Mouse (Mus musculus) heart, postnatal 0 days (tissue): ENCODE data around the gene Il5. TPM values are rescaled to one million over a fixed set of nuclear protein-coding genes. Genes with fewer than 3 reads are reported as not detected.
A peak's percentile ranks its signal among the peaks of the same experiment; 100 is the strongest.

Source experiments
- ATAC-seq: fragments of 200-750 bp; cut with Nextera tagmentation; 2 replicates; pipeline ENCODE4 v1.8.0; 2017; ENCODE audit warnings: low read depth, moderate number of reproducible peaks, moderate library complexity; ENCODE audit not compliant: insufficient read depth
- DNase-seq: peaks from one replicate; pipeline ENCODE4 v3.0.0-alpha.2; 2016; ENCODE audit warnings: low spot score
- H3K27ac ChIP-seq: fragments of 300-500 bp; sonication (generic); 2 replicates; pipeline ENCODE4 v1.5.1; 2014; ENCODE audit warnings: low read depth, mild to moderate bottlenecking
- H3K27me3 ChIP-seq: fragments of 300-500 bp; sonication (generic); 2 replicates; pipeline ENCODE4 v1.6.1; 2014; ENCODE audit warnings: low read length, mixed read lengths; ENCODE audit not compliant: control insufficient read depth, insufficient read depth
- H3K36me3 ChIP-seq: fragments of 300-500 bp; sonication (generic); replicated peaks from 2 replicates; pipeline ENCODE4 v1.6.1; 2014; ENCODE audit warnings: low read length, mixed read lengths; ENCODE audit not compliant: control insufficient read depth, insufficient read depth
- H3K4me1 ChIP-seq: fragments of 300-500 bp; sonication (generic); 2 replicates; pipeline ENCODE4 v1.6.1; 2014; ENCODE audit warnings: antibody characterized with exemption; ENCODE audit not compliant: control insufficient read depth, insufficient read depth
- H3K4me2 ChIP-seq: fragments of 300-500 bp; sonication (generic); 2 replicates; pipeline ENCODE4 v1.6.1; 2014; ENCODE audit warnings: low read depth, mild to moderate bottlenecking, low read length, moderate library complexity
- H3K4me3 ChIP-seq: fragments of 300-500 bp; sonication (generic); 2 replicates; pipeline ENCODE4 v1.5.1; 2014; ENCODE audit warnings: low read depth, low read length
- H3K9ac ChIP-seq: fragments of 300-500 bp; sonication (generic); replicated peaks from 2 replicates; pipeline ENCODE4 v1.6.1; 2014; ENCODE audit warnings: low read depth, low read length, mixed read lengths
- H3K9me3 ChIP-seq: fragments of 300-500 bp; sonication (generic); replicated peaks from 2 replicates; pipeline ENCODE4 v1.6.1; 2016; ENCODE audit warnings: low read length; ENCODE audit not compliant: control insufficient read depth
- CTCF ChIP-seq: IDR thresholded peaks from 2 replicates; pipeline ENCODE4 v1.5.1; 2016; ENCODE audit warnings: antibody characterized with exemption, control low read depth, low read depth
- EP300 ChIP-seq: IDR thresholded peaks from 2 replicates; pipeline ENCODE4 v1.6.1; 2016; ENCODE audit warnings: antibody characterized with exemption, low read depth
- WGBS: fragments of 180-500 bp; shearing (Covaris S2); extraction: QIAGEN DNeasy Blood & Tissue Kit; methylation state at CpG from one replicate; pipeline ENCODE4 v1.1.7; 2014; 5-methylcytosine and 5-hydroxymethylcytosine counted together
- polyA plus RNA-seq: library from polyadenylated mRNA; unstranded; fragments of >200 nt; fragmentation: Nextera tagmentation; extraction: Ambion mirVana; gene quantifications from 2 replicates; pipeline ENCODE4 v1.2.1, GENCODE M21; 2015
- total RNA-seq: library from RNA; depleted of rRNA; stranded (reverse); fragments of >200 nt; gene quantifications from 2 replicates; pipeline ENCODE4 v1.2.3, GENCODE M21; 2014; ENCODE audit warnings: low replicate concordance

Gene Il5
- total and polyA plus RNA-seq, 2 experiments from 2014 or later: 0.07 TPM; not detected in 1

- TF ChIP-seq CTCF: no peak
- no peak for TF ChIP-seq EP300
- Histone ChIP-seq H3K4me3 (no peak overlapping the region), H3K4me2 (no peak overlapping the region), H3K9ac (no peak overlapping the region), H3K27ac (peak overlapping the region; percentile 97), H3K9me3 (no peaks in the 10 kb centered on the region), H3K4me1 (peaks cover 39% of the 10 kb centered on the region), H3K36me3 (no peaks in the 10 kb centered on the region), H3K27me3 (no peaks in the 10 kb centered on the region)
- no peak for ATAC-seq
- 52% methylated on average over 5 of the region's 5 CpGs for WGBS
- no peak for DNase-seq
Measured at GRCm38 (mm10) chr11:53764581-53764980, 44.0 kb downstream of the Il5 start.

DNA sequence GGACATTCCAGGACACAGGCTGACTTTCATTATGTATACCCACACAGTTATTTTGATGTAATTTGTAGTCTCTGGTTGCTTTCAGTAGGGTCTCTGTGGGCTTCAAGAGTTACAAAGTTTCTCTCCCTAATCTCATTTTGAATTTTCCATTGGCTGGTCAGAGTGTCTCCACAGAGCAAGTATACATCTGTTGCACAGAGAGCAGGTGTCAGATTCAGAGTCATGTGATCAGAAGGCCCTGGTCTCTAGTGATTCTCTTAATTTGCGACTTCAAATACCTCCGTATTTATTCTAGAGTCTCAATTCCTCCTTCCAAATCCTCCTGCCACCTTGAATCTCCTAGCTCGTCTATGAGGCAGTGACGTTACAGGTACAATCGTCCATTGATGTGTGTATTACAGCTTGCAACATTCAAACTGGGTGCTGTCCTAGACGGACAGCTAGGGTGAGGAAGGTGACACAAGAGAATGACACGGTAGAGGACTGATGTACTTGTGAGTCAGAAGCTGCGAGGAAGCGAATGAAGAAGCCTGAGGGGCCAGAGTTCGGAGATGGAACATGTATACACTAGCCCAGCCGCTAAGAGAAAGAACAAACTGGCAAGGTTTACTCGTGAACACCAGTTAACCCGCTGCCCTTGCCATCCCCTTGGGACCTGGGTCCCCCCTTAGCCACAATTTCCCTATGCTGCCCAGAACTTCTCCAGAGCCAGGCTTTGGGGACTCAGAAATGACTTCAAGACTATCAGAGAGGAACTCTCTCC, 48.0 kb downstream of the Il5 start:
- H3K4me2 ChIP-seq: no peak overlapping the region
- DNase-seq: no peak

DNA sequence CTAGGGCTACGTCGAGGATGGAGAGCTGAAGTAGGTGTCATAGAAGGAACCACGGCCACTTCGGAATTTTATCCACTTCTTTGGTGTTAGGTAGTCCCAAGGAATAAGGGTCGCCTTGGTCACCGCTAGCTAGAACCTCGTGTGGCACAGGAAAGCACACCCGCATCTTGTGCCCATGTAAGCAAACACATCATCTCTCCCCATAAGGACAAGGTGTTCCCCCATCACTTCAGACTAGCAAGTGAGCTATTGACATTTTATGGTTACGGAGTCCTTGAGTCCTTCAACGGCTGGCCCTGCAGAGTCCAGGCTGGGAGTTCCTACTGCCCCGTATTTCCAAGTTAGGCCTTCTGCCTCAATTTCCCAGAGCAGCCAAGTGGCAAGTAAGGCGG, 48.6 kb downstream of the Il5 start:
- no peak for TF ChIP-seq CTCF
- no peak for TF ChIP-seq EP300
- H3K27ac ChIP-seq: no peak overlapping the region

More for the DNA sequence above, 48.0 kb downstream of the Il5 start:
- H3K4me3 ChIP-seq: no peak overlapping the region
- ATAC-seq: no peak
- H3K9me3 ChIP-seq: no peaks in the 10 kb centered on the region
- no peaks in the 10 kb centered on the region for H3K27me3 ChIP-seq
- 77% methylated on average over 13 of the region's 13 CpGs for WGBS
- H3K9ac ChIP-seq: no peak overlapping the region
- peaks cover 10% of the 10 kb centered on the region for H3K4me1 ChIP-seq
- H3K36me3 ChIP-seq: peaks cover 13% of the 10 kb centered on the region
- H3K27ac ChIP-seq: no peak overlapping the region
- TF ChIP-seq CTCF: no peak

DNA sequence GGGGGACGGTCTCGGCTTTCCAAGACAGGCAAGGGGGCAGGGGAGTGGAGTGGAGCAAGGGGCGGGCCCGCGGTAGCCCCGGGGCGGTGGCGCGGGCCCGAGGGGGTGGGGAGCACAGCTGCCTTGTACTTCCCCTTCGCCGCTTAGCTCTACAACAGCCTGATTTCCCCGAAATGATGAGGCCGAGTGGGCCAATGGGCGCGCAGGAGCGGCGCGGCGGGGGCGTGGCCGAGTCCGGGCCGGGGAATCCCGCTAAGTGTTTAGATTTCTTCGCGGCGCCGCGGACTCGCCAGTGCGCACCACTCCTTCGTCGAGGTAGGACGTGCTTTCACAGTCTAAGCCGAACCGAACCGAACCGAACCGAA, 49.1 kb downstream of the Il5 start, which contains the start of gene Irf1:
Irf1 (plus strand) TSS at position 255 of the 365 bp plus-strand sequence.
- no peak for TF ChIP-seq CTCF
- TF ChIP-seq EP300: no peak
- Histone ChIP-seq H3K4me1 (peaks cover 1% of the 10 kb centered on the region), H3K4me3 (peak within 1 kb of the TSS; percentile 83), H3K27ac (peak within 1 kb of the TSS; percentile 87), H3K9ac (peak within 1 kb of the TSS; percentile 82), H3K36me3 (peaks cover 25% of the 10 kb centered on the region), H3K4me2 (peak within 1 kb of the TSS; percentile 84), H3K27me3 (no peaks in the 10 kb centered on the region), H3K9me3 (no peaks in the 10 kb centered on the region)
- ATAC-seq (peak; percentile 91), DNase-seq (peak; percentile 84)
- WGBS: under 1% methylated on average over 40 of the region's 40 CpGs

More for the DNA sequence above, 48.6 kb downstream of the Il5 start:
- H3K36me3 ChIP-seq: peaks cover 19% of the 10 kb centered on the region
- H3K4me1 ChIP-seq: peaks cover 7% of the 10 kb centered on the region
- H3K9me3 ChIP-seq: no peaks in the 10 kb centered on the region
- peak overlapping the region; percentile 83 for H3K4me3 ChIP-seq
- 54% methylated on average over 12 of the region's 12 CpGs for WGBS
- 0 out of 2 replicates have a peak overlapping the region, but pooled peaks have one; percentile 82 for H3K9ac ChIP-seq
- peak overlapping the region; percentile 84 for H3K4me2 ChIP-seq
- ATAC-seq (no peak), DNase-seq (no peak)
- no peaks in the 10 kb centered on the region for H3K27me3 ChIP-seq

GRCm38 (mm10) chr11:53770125-53770791, 49.7 kb downstream of the Il5 start:
- H3K4me2 ChIP-seq: peak overlapping the region; percentile 84
- H3K9ac ChIP-seq: peak overlapping the region; percentile 82
- no peaks in the 10 kb centered on the region for H3K27me3 ChIP-seq
- H3K4me3 ChIP-seq: peak overlapping the region; percentile 83
- TF ChIP-seq EP300 (no peak), CTCF (no peak)
- peak overlapping the region; percentile 87 for H3K27ac ChIP-seq
- no peaks in the 10 kb centered on the region for H3K4me1 ChIP-seq
- peaks cover 29% of the 10 kb centered on the region for H3K36me3 ChIP-seq
- under 1% methylated on average over 73 of the region's 75 CpGs for WGBS
- no peaks in the 10 kb centered on the region for H3K9me3 ChIP-seq
- peak; percentile 73 for DNase-seq
- ATAC-seq: peak; percentile 88
